Mouse (Mus musculus): ENCODE measurements around the gene Crk. TPM values are rescaled to one million over a fixed set of nuclear protein-coding genes. Genes with fewer than 3 reads are reported as not detected.

Gene Crk
- polyA plus RNA-seq, 1 experiment from 2014 or later = 131 TPM

DNA sequence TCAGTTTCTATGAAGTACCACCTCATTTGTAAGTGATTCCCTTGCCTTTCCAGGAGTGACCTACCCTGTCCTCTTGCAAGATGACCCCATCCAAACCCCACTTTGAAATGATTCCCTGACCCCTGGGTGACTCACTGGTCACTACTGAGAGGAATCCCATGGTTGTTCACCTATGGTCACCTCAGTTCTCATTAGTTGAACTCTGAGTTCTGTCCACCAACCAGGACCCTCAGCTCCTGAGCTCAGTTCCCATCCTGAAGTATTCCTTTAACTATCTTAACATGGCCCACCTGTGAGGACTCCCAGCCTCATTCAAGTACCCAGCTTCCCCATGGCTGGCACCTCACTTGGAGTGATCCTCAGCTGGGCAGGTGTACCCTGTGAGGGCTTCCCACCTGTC is 21.2 kb upstream of the Crk start:
- Histone ChIP-seq H3K4me1 (peaks cover 32% of the 10 kb centered on the region), H3K27me3 (peaks cover 16% of the 10 kb centered on the region), H3K36me3 (peaks cover 3% of the 10 kb centered on the region; the same call in 1 of the 2 replicates), H3K9ac (replicated peaks) (no peak overlapping the region), H3K4me3 (no peak overlapping the region), H3K27ac (replicated peaks) (no peak overlapping the region), H3K9me3 (no peaks in the 10 kb centered on the region), H3K4me2 (replicated peaks) (no peak overlapping the region)
- ATAC-seq (replicated peaks) = no peak

DNA sequence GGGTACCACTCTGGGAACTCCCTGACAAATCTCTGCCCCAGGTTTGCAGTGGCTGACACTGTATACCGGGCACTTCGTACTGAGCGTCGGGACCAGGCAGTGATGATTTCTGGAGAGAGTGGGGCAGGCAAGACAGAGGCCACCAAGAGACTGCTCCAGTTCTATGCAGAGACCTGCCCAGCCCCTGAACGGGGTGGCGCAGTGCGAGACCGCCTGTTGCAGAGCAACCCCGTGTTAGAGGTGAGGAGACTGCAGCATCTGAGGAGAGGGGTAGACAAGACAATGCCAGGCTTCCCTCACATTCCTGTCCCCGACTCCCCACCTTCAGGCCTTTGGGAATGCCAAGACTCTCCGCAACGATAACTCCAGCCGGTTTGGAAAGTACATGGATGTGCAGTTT is 20.7 kb upstream of the Crk start:
- Histone ChIP-seq H3K27me3 (peaks cover 11% of the 10 kb centered on the region), H3K9me3 (no peaks in the 10 kb centered on the region), H3K4me1 (peaks cover 31% of the 10 kb centered on the region), H3K9ac (replicated peaks) (no peak overlapping the region), H3K36me3 (peaks cover 3% of the 10 kb centered on the region; the same call in 1 of the 2 replicates), H3K27ac (replicated peaks) (no peak overlapping the region), H3K4me3 (no peak overlapping the region), H3K4me2 (replicated peaks) (no peak overlapping the region)
- no peak for ATAC-seq (replicated peaks)
- 91% methylated on average over 13 of the region's 13 CpGs for WGBS

DNA sequence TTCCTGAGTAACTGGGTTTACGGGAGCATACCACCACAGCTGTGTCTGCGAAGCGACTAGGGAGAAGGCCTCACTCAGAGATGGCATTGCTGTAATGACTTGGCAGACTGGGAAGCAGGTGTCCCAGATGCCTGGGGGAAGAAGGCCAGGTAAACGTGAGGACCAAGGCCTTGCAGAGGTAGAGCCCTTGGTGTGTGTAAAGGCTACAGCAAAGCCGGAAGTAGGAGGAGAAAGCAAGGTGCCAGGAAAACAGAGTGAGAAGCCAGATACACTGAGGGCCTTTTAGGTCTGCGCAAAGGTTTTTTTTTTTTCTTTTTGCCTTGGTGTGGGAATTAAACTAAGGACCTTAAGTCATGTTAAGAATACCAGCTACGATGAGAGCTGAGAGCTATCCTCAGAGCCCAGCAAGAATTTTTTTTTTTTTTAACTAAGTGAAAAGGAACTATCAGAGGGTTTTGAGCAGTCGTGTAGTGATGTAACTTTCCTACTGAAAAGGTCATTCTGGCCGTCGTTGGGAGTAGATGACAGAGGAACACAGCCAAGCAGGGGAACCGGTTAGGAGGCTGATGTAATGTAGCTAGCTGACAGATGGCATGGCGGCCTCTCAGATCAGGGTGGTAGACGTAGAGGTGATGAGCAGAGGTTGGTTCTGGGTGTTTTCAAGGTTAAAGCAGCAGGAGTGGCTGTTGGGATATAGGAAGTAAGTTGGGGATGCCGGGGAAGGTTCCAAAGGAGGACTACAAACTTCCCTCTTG is 19.9 kb upstream of the Crk start:
- no peak for ATAC-seq (replicated peaks)
- Histone ChIP-seq H3K4me1 (peaks cover 23% of the 10 kb centered on the region), H3K36me3 (peaks cover 3% of the 10 kb centered on the region; the same call in 1 of the 2 replicates), H3K27ac (replicated peaks) (no peak overlapping the region), H3K9ac (replicated peaks) (no peak overlapping the region), H3K4me3 (no peak overlapping the region), H3K9me3 (no peaks in the 10 kb centered on the region), H3K4me2 (replicated peaks) (no peak overlapping the region), H3K27me3 (peaks cover 8% of the 10 kb centered on the region; the same call in 1 of the 2 replicates)
- 84% methylated on average over 14 of the region's 14 CpGs for WGBS

DNA sequence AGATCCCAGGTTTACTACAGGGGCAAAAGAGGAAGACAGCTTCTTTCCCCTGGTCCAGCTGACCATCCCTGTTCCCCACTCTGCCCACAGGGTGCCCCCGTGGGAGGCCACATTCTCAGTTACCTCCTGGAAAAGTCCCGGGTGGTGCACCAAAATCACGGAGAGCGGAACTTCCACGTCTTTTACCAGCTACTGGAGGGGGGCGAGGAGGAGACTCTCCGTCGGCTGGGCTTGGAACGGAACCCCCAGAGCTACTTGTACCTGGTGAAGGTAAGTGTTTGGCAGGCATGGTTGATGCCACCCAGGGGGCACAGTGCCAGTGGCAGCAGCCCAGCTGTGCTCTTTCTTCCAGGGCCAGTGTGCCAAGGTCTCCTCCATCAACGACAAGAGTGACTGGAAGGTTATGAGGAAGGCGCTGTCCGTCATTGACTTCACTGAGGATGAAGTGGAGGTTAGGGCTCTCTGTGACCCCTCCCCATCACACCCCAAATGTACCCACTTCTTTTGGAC is 18.9 kb upstream of the Crk start:
- Histone ChIP-seq H3K4me2 (replicated peaks) (no peak overlapping the region), H3K4me1 (peaks cover 19% of the 10 kb centered on the region), H3K27ac (replicated peaks) (no peak overlapping the region), H3K4me3 (no peak overlapping the region), H3K27me3 (0 out of 2 replicates have a peak, but pooled peaks cover 4% of the 10 kb centered on the region), H3K9ac (replicated peaks) (no peak overlapping the region), H3K9me3 (no peaks in the 10 kb centered on the region), H3K36me3 (peaks cover 3% of the 10 kb centered on the region; the same call in 1 of the 2 replicates)
- ATAC-seq (replicated peaks) = no peak
- 94% methylated on average over 12 of the region's 12 CpGs for WGBS

DNA sequence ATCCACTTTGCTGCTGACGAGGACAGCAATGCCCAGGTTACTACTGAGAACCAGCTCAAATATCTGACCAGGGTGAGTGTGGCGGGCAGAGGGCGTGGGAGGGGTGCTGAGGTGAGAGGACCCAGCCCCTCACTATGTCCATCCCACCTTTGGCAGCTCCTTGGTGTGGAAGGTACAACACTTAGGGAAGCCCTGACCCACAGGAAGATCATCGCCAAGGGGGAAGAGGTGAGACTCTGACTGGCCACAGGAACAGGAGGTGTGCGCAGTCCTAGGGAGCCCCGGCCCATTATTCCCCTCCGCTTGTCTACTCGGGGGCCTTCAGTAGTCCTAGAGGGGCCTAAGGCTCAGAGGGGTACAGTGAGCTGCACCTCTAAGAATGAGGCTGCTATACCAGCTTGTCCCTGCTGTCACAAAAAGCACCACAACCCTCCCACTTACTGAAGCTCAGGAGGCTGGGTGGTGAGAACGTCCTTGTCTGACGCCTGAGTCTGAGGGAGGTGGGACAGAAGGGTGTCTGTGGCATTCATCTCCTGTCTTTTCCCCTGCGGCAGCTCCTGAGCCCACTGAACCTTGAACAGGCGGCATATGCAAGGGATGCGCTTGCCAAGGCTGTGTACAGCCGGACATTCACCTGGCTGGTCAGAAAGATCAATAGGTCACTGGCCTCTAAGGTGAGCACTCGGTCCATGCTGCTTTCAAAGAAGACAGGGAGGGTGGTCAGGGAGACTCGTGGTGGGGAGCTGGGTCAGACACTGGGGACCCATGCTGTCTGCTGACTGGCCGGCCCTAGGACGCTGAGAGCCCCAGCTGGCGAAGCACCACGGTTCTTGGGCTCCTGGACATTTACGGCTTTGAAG is 17.9 kb upstream of the Crk start:
- no peaks in the 10 kb centered on the region for H3K9me3 ChIP-seq
- H3K27ac ChIP-seq (replicated peaks) = no peak overlapping the region
- no peak overlapping the region for H3K9ac ChIP-seq (replicated peaks)
- H3K4me3 ChIP-seq = no peak overlapping the region
- H3K4me2 ChIP-seq (replicated peaks) = no peak overlapping the region
- H3K27me3 ChIP-seq = no peaks in the 10 kb centered on the region
- ATAC-seq (replicated peaks) = no peak
- WGBS = 91% methylated on average over 21 of the region's 21 CpGs
- H3K36me3 ChIP-seq = peaks cover 9% of the 10 kb centered on the region; the same call in 1 of the 2 replicates
- H3K4me1 ChIP-seq = peaks cover 9% of the 10 kb centered on the region

DNA sequence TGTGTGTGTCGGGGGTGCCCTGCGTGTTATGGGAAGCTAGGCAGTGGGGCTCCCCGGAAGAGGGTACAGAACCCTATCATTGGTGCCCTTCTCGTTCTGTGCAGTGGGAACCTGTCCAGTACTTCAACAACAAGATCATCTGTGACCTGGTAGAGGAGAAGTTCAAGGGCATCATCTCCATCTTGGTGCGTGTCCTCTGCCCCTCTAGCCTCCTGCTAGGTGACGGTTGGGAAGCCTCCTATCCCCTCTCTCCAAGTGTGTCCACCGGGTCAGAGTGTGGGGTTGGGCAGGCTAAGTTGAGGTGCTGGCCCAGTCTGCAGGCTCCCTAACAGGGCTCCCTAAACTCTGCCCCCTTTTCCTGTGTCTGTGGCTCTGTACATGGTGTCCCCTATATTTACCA is 16.9 kb upstream of the Crk start:
- Histone ChIP-seq H3K4me2 (replicated peaks) (no peak overlapping the region), H3K4me1 (no peaks in the 10 kb centered on the region), H3K27ac (replicated peaks) (no peak overlapping the region), H3K27me3 (no peaks in the 10 kb centered on the region), H3K4me3 (no peak overlapping the region), H3K36me3 (peaks cover 9% of the 10 kb centered on the region; the same call in 1 of the 2 replicates), H3K9me3 (no peaks in the 10 kb centered on the region), H3K9ac (replicated peaks) (no peak overlapping the region)
- ATAC-seq (replicated peaks) = no peak
- WGBS = 90% methylated on average over 7 of the region's 7 CpGs

DNA sequence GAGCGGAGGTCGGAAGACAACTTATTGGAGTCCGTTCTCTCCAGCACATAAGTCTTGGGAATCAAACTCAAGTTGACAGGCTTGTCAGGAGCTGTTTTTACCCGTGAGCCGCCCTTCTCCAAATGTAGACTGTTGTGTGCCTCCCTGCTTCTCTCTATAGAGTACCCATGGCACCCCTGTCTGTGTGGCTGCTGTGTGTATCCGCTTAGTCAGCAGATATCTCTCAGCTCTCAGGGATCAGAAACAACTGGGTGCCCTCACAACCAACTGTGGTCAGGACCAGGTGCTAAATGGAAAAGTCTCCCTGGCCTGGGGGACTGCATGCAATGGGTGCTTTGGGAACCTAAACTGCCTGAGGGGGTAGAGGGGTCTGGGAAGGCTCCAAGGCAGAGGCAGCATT is 12.8 kb upstream of the Crk start:
- no peak overlapping the region for H3K9ac ChIP-seq (replicated peaks)
- no peaks in the 10 kb centered on the region for H3K9me3 ChIP-seq
- H3K4me1 ChIP-seq = no peaks in the 10 kb centered on the region
- H3K36me3 ChIP-seq = peaks cover 19% of the 10 kb centered on the region; the same call in 1 of the 2 replicates
- H3K27me3 ChIP-seq = no peaks in the 10 kb centered on the region
- WGBS = 95% methylated on average over 6 of the region's 6 CpGs
- H3K4me3 ChIP-seq = no peak overlapping the region
- H3K4me2 ChIP-seq (replicated peaks) = no peak overlapping the region
- no peak overlapping the region for H3K27ac ChIP-seq (replicated peaks)
- no peak for ATAC-seq (replicated peaks)

DNA sequence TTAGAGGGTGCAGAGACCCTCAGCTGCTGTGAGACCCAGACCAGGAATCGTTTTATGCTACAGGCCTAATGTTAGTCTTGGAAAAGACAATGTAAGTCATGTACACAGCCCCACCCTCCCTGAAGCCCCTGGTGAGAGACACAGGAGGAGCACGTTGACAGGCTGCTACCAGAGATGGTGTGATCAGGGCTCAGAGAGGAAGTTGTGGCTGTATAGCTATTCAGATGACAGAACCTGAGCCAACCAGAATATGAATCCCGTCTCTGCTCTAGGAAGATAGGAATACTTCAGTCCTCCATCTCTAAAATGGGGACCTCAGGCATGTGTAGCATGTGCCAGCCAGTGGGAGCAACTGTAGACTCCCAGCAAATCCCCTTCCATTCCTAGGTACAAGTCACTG is 10.4 kb upstream of the Crk start:
- H3K36me3 ChIP-seq = peaks cover 27% of the 10 kb centered on the region; the same call in 1 of the 2 replicates
- H3K27ac ChIP-seq (replicated peaks) = no peak overlapping the region
- H3K9me3 ChIP-seq = no peaks in the 10 kb centered on the region
- no peak overlapping the region for H3K9ac ChIP-seq (replicated peaks)
- no peak overlapping the region for H3K4me3 ChIP-seq
- ATAC-seq (replicated peaks) = no peak
- H3K4me1 ChIP-seq = no peaks in the 10 kb centered on the region
- H3K4me2 ChIP-seq (replicated peaks) = no peak overlapping the region
- no peaks in the 10 kb centered on the region for H3K27me3 ChIP-seq
- 91% methylated on average over 3 of the region's 3 CpGs for WGBS

DNA sequence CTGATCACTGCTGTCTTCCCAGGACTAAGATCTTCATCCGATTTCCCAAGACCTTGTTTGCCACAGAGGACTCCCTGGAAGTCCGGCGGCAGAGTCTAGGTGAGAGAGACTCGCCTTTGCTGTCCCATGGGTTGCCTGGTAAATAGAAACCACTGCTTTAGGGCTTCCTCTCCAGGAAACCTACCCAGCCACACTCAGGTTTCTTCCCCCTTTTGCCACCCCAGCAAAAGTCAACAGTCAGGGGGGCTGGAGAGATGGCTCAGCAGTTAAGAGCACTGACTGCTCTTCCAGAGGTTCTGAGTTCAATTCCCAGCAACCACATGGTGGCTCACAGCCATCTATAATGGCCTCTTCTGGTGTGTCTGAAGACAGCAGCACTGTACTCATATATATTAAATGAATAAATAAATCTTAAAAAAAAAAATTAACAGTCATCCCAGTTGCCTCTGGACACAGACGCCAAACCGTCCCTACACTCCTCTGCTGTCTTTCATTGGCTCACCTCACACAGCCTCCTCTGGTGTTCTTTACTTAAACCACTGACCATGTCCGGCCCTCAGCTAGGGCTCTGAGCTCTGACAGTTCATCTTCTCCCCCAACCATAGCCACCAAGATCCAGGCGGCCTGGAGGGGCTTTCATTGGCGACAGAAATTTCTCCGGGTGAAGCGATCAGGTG is 9.7 kb upstream of the Crk start:
- peaks cover 27% of the 10 kb centered on the region; the same call in 1 of the 2 replicates for H3K36me3 ChIP-seq
- 88% methylated on average over 11 of the region's 11 CpGs for WGBS
- no peak for ATAC-seq (replicated peaks)

DNA sequence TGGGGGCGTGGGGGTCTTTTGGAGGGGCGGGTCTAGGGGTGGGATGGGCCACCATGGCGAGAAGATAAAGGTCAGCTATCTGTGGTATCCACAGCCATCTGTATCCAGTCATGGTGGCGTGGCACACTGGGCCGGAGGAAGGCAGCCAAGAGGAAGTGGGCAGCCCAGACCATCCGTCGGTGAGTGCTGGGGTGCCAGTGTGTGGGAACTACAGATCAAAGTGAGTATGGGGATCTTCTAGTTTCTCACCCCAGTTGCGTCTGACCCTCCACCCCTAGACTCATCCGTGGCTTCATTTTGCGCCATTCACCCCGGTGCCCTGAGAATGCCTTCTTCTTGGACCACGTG is 9.2 kb upstream of the Crk start:
- Histone ChIP-seq H3K27ac (replicated peaks) (no peak overlapping the region), H3K27me3 (no peaks in the 10 kb centered on the region), H3K4me1 (no peaks in the 10 kb centered on the region), H3K9me3 (no peaks in the 10 kb centered on the region), H3K9ac (replicated peaks) (no peak overlapping the region), H3K4me2 (replicated peaks) (no peak overlapping the region), H3K4me3 (no peak overlapping the region), H3K36me3 (peaks cover 27% of the 10 kb centered on the region; the same call in 1 of the 2 replicates)
- ATAC-seq (replicated peaks) = no peak
- WGBS = 91% methylated on average over 12 of the region's 12 CpGs

More for the DNA sequence above, 9.7 kb upstream of the Crk start:
- Histone ChIP-seq H3K4me3 (no peak overlapping the region), H3K4me2 (replicated peaks) (no peak overlapping the region), H3K27me3 (no peaks in the 10 kb centered on the region), H3K9me3 (no peaks in the 10 kb centered on the region), H3K9ac (replicated peaks) (no peak overlapping the region), H3K27ac (replicated peaks) (no peak overlapping the region), H3K4me1 (no peaks in the 10 kb centered on the region)

DNA sequence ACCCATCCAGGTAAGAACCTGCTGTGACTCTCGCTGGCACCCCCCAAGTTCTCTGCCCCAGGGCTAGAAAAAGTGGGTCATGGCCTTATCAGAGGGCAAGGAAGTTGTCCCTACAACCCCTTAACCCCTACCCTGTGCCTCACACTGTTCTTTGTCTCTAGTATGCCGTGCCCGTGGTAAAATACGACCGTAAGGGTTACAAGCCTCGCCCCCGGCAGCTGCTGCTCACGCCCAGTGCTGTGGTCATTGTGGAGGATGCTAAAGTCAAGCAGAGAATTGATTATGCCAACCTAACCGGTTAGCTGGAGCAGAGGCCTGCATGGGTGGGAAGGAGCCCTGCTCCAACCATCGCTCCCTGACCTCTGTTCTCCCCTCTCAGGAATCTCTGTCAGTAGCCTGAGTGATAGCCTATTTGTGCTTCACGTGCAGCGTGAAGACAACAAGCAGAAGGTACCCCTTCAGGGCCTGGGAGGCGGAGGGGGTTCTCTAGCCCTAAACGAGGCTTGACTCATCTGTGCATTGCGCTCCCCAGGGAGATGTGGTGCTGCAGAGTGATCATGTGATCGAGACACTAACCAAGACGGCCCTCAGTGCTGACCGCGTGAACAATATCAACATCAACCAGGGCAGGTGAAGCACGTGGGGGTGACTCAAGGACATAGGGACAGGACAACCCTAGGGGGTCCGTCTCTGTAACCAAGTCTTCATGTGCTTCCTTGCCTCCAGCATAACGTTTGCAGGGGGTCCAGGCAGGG is 7.5 kb upstream of the Crk start:
- no peak for ATAC-seq (replicated peaks)
- Histone ChIP-seq H3K4me3 (no peak overlapping the region), H3K36me3 (peaks cover 21% of the 10 kb centered on the region; the same call in 1 of the 2 replicates), H3K4me1 (no peaks in the 10 kb centered on the region), H3K9ac (replicated peaks) (no peak overlapping the region), H3K27ac (replicated peaks) (no peak overlapping the region), H3K27me3 (no peaks in the 10 kb centered on the region), H3K9me3 (no peaks in the 10 kb centered on the region), H3K4me2 (replicated peaks) (no peak overlapping the region)
- WGBS = 88% methylated on average over 22 of the region's 22 CpGs
